ENCODE assay signal across 9 mouse cellular contexts in genomic region chr4:149396433-149397306, GRCm38 (mm10). TPM values are rescaled to one million over a fixed set of nuclear protein-coding genes. Genes with fewer than 3 reads are reported as not detected.
DNase-seq lines count a peak whose midpoint lies in the region; ATAC-seq and TF ChIP-seq lines count a peak whose summit lies in the region.
"Had no signal": no experiment of that assay in that cellular context is flagged by ENCODE, and none has a peak within 500 bp of the region (broad histone marks: within the 10 kb centered on the region; RNA-seq: fewer than 3 reads in every experiment).

No protein-coding gene starts in this region.

- no peak overlapping the region for H3K4me3 ChIP-seq in kidney, embryonic 16.5 days (ENCODE audit: low read length)
- no peak overlapping the region for H3K4me3 ChIP-seq in forebrain, embryonic 14.5 days (ENCODE audit: low read depth, low read length)
- no peak overlapping the region for H3K4me3 ChIP-seq in limb, embryonic 14.5 days (replicated peaks; ENCODE audit: low read length)

- no peak overlapping the region for H3K9ac ChIP-seq in kidney, embryonic 16.5 days (replicated peaks; ENCODE audit: low read length)
- H3K9ac ChIP-seq in forebrain, embryonic 14.5 days (ENCODE audit: low read length), result no peak overlapping the region
- no peak overlapping the region for H3K9ac ChIP-seq in limb, embryonic 14.5 days (ENCODE audit: low read depth, low read length, severe bottlenecking)

- ATAC-seq in kidney, embryonic 16.5 days (ENCODE audit: low FRiP score, low TSS enrichment), result peak; percentile 20; the same call in 1 of the 2 replicates
- ATAC-seq in forebrain, embryonic 14.5 days, result no peak
- ATAC-seq in limb, embryonic 14.5 days (ENCODE audit: low FRiP score, low read depth), result no peak
- ATAC-seq in CD4-positive, CD25-positive, alpha-beta regulatory T cell, adult 4 months, result no peak

- H3K4me2 ChIP-seq in kidney, embryonic 16.5 days (replicated peaks; ENCODE audit: low read depth, low read length), result no peak overlapping the region
- H3K4me2 ChIP-seq in forebrain, embryonic 14.5 days (ENCODE audit: low read length), result no peak overlapping the region
- H3K4me2 ChIP-seq in limb, embryonic 14.5 days (replicated peaks; ENCODE audit: low read depth, low read length, severe bottlenecking), result no peak overlapping the region

- whole genome bisulfite sequencing in kidney, embryonic 16.5 days, result 52% methylated on average over 21 of the region's 21 CpGs
- 67% methylated on average over 21 of the region's 21 CpGs for WGBS in forebrain, embryonic 14.5 days
- 44% methylated on average over 21 of the region's 21 CpGs for WGBS in limb, embryonic 14.5 days

- no peaks in the 10 kb centered on the region for H3K27me3 ChIP-seq in kidney, embryonic 16.5 days (ENCODE audit: insufficient read depth, low read length)
- no peaks in the 10 kb centered on the region for H3K27me3 ChIP-seq in forebrain, embryonic 14.5 days (replicated peaks; ENCODE audit: control insufficient read depth, insufficient read depth, low read length)
- no peaks in the 10 kb centered on the region for H3K27me3 ChIP-seq in limb, embryonic 14.5 days (ENCODE audit: control insufficient read depth, insufficient read depth, low read length)

- peak overlapping the region; percentile 64 for H3K27ac ChIP-seq in kidney, embryonic 16.5 days (ENCODE audit: low read length)
- peak overlapping the region; percentile 33 for H3K27ac ChIP-seq in forebrain, embryonic 14.5 days (ENCODE audit: low read depth, low read length)
- H3K27ac ChIP-seq in limb, embryonic 14.5 days (replicated peaks; ENCODE audit: low read depth, low read length), result peak overlapping the region; percentile 44; the same call in 1 of the 2 replicates
- H3K27ac ChIP-seq: macrophage had no signal

- no peak for DNase-seq in kidney, adult 18-20 months
- peak; percentile 31 for DNase-seq in WW6 (ENCODE audit: low read depth, low spot score)
- DNase-seq in forebrain, embryonic 14.5 days (ENCODE audit: low spot score), result no peak
- no peak for DNase-seq in limb, embryonic 14.5 days (ENCODE audit: low spot score)
- DNase-seq in cerebellum, adult 18-20 months, result no peak
- DNase-seq in T-cell, adult 2 months (ENCODE audit: low spot score), result no peak

- TF ChIP-seq POLR2A in limb, embryonic 14.5 days (IDR thresholded peaks at IDR 0.05; ENCODE audit: borderline replicate concordance, extremely low read depth, insufficient read depth, insufficient read length), result no peak

- H3K4me1 ChIP-seq in kidney, embryonic 16.5 days (ENCODE audit: insufficient read depth, low read length), result peaks cover 35% of the 10 kb centered on the region
- H3K4me1 ChIP-seq in forebrain, embryonic 14.5 days (ENCODE audit: control insufficient read depth, insufficient read depth, low read length), result no peaks in the 10 kb centered on the region
- peaks cover 18% of the 10 kb centered on the region; the same call in 1 of the 2 replicates for H3K4me1 ChIP-seq in limb, embryonic 14.5 days (ENCODE audit: control insufficient read depth, insufficient read depth, low read length)

- H3K9me3 ChIP-seq in kidney, embryonic 16.5 days (ENCODE audit: low read length), result no peaks in the 10 kb centered on the region
- no peaks in the 10 kb centered on the region for H3K9me3 ChIP-seq in forebrain, embryonic 14.5 days (replicated peaks; ENCODE audit: control insufficient read depth, low read length)
- H3K9me3 ChIP-seq in limb, embryonic 14.5 days (ENCODE audit: control insufficient read depth, low read length), result no peaks in the 10 kb centered on the region

- peaks cover 13% of the 10 kb centered on the region for H3K36me3 ChIP-seq in kidney, embryonic 16.5 days (ENCODE audit: insufficient read depth, low read length)
- H3K36me3 ChIP-seq in forebrain, embryonic 14.5 days (ENCODE audit: control insufficient read depth, insufficient read depth, low read length), result peaks cover 26% of the 10 kb centered on the region
- H3K36me3 ChIP-seq in limb, embryonic 14.5 days (ENCODE audit: control insufficient read depth, insufficient read depth, low read length), result peaks cover 31% of the 10 kb centered on the region

RNA-seq across cellular contexts. Expression of gene Ube4b, which starts 29.9 kb away (rescaled TPM):
- 46.8 and 50.9 TPM in 2 replicates for polyA plus RNA-seq in kidney, embryonic 16.5 days (2015; fragmentation: Nextera tagmentation; extraction: Ambion mirVana)
- polyA plus RNA-seq in forebrain, embryonic 14.5 days (2014; fragmentation: Nextera tagmentation; extraction: Ambion mirVana), result 34.3 and 44.7 TPM in 2 replicates
- 82.1 and 95.0 TPM in 2 replicates for polyA plus RNA-seq in limb, embryonic 14.5 days (2012; rRNA removed)
- 39.8 and 45.1 TPM in 2 replicates for polyA plus RNA-seq in limb, embryonic 14.5 days (2014; fragmentation: Nextera tagmentation; extraction: Ambion mirVana)
- 10 to 100 TPM; 18.9 to 19.2 TPM for polyA plus RNA-seq in CD4-positive, CD25-positive, alpha-beta regulatory T cell, adult 4 months (2017; shearing (Covaris generic))

RNA-seq across cellular contexts. Expression of gene Rbp7, which starts 58.1 kb away (rescaled TPM):
- 1.3 TPM in 2 replicates for polyA plus RNA-seq in kidney, embryonic 16.5 days (2015; fragmentation: Nextera tagmentation; extraction: Ambion mirVana)
- not detected in 2 replicates for polyA plus RNA-seq in forebrain, embryonic 14.5 days (2014; fragmentation: Nextera tagmentation; extraction: Ambion mirVana)
- 0.11 TPM in 1 of 2 replicates, not detected in the other for polyA plus RNA-seq in limb, embryonic 14.5 days (2012; rRNA removed)
- polyA plus RNA-seq in limb, embryonic 14.5 days (2014; fragmentation: Nextera tagmentation; extraction: Ambion mirVana), result 0.89 and 1.4 TPM in 2 replicates
- not detected for polyA plus RNA-seq in CD4-positive, CD25-positive, alpha-beta regulatory T cell, adult 4 months (2017; shearing (Covaris generic))
- polyA plus RNA-seq: macrophage had no signal
